Mouse (Mus musculus) kidney, adult 9 months (tissue): ENCODE measurements at regions not wholly inside any gene's neighbourhood (a gene's known extent, or its start where the extent isn't known, plus 50 kb on each side); places are given as distances from the start of the nearest gene placed in this dataset.

Source experiments
- DNase-seq: peaks from one replicate; pipeline ENCODE4 v3.0.0; 2022

DNA sequence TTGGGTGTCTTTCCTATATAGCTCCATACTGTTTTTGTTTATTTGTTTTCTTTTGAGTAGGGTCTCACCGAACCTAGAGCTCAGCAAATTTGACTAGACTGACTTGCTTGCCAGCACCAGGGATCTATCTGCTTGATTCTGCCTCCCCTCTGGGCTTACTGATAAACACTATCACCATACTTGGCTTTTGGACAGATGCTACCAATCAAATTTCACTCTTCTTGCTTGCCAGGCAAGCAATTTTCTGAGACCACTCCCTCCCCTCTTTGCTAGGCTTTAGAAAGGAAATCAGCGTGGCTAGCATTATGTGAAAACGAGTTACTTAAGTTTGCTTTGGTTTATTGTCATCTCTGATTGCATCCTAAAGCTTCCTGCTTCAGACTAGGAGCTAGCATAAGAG is 75.1 kb upstream of the Krr1 start:
- DNase-seq = no peak

DNA sequence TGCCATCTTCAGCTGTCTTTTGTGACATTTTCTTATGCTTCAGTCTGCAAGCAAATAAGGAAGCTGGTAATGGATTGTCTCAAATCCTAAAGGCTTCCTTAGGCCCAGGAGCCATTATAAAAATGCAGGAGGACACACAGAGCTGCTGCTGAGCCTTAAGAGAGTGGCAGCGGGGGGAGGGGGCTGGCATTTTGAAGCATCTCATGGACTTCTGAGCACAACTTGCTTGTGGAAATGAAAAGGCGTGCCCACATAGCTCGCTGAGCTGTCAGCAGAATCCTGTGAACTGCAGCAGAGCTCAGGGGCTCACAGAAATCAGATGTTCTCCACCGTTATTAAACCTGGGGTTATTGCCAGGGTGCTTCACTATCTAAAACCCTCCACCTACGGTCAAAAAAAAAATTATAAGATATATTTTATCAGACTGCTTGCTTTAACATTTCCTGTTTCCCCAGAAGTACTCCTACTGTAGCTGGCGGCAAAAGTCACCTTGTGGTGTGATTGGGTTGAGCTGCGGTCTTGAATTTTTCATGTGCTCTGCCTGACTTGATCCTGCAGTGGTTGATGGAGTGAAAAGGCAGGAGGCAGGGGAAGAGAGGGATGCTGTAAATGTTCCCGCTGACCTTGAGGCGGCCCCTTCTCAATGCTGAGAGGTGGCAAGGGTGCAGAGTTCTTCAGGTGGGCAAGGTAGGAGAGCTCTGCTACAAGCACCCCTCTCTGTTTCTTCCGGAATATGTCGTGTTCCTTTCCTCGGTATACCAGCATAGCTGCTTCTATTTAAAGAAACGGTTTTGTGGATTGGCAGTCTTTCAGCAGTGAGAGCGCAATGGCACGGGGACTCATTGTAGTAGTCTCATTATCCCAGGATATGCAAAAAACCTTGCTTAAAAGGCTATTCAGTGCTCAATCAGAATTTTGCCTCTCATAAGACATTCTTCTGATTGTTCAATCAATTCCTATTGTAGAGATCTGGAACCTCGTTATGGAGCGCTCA is 71.4 kb upstream of the Krr1 start:
- no peak for DNase-seq

DNA sequence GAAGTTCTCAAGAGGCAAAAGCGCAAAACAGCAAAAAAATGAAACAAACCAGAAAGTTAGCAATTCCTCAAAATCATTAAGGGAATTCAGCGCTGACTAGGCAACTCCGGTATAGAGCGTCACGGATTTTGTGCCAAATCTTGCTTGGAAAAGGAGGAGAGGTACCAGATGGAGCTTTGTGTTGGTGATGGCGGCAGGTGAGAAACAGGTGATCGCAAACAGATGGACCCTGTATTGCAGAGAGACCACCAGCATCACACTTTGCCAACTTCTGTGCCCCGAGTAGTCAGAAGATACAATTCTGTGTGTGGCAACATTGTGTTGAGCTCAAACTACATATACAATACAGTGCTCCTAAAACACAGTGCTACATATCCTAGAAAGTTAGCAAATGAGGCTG is 68.5 kb upstream of the Krr1 start:
- no peak for DNase-seq

DNA sequence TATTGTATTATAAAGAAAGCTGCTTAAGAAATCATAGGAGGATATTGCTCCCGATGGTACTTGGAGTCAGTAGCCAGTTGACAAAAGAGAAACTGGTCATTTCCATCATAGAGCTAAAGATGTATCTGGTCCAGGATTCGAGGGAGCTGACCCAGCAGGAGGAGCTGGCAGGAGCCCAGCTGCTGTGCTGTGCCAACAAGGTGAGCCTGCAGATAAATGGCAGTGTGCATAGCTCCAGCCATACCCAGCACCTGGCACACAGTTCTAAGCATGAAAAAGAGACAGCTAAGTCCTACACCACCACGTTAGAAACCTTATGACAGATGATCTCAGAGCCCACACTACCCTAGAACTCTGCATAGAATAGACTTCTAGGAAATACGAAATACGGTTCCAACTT is 64.6 kb upstream of the Krr1 start:
- no peak for DNase-seq

DNA sequence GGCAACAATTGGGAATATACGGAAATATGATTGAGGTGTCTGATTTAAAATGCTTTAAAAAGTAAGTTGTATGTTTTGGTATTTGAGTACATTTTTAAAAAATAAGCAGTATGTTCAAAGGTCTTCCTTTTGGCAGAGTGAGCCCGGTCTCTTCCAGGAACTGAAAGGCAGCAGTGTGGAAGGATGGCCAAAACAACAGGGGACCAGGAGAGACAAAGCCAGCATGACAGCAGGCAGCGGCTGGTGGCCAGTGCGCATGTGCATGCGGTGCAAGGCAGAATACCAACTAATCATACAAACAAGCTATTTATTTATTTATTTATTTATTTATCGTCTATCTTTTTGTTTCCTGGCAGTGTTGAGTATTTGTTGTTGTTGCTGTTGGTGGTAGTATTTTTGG is 59.9 kb upstream of the Krr1 start:
- DNase-seq = no peak

DNA sequence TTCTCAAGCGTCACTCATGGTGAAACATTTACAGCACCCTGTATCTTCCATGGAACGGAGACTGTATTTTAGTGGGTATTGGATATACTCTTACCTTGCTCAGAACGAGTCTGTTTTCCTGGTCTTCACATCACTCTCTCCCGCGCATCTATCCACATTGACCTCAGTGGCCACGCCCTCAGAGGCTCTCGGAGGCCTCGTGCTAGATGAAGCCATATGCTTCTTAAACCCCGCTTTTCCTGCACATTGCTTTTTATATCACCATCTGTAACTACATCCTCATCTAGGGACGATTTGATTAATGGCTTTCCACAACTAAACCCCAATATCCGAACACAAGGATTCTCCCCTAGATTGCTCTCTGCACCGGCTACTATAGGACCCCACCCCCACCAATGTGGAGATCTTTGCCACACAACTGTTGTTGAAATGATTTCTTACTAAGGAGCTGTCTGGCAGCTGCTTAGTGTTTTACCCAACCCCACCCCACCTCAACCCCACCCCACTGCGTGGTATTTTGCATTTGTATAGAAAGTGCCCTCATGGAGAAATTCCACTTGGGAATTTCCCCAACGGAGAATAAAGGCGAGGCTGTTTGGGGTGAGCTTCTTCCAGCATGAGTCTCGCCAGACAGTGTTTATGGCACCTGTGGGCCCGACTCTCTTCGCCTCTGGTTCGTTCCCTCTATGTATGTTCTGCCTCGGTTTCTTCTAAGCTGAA is 59.2 kb upstream of the Krr1 start:
- DNase-seq = no peak

DNA sequence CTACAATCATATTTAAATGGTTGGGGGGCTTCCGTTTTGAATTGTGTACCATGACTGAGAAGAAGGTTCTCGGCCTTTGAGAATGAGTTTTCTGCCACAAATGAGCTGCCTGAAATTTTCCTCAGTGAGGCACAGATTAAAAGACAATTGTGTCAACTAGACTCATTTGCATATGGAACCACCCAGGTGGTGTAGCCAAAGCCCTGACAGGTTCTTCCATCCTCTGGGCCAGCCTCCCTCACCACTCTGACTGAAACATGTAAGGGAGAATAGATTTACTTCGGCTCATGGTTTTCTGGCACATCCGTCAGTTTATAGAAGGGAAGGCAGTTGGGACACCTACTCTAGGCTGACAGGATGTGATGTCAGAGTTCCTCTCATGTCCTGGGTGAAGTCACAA is 58.2 kb upstream of the Krr1 start:
- no peak for DNase-seq

DNA sequence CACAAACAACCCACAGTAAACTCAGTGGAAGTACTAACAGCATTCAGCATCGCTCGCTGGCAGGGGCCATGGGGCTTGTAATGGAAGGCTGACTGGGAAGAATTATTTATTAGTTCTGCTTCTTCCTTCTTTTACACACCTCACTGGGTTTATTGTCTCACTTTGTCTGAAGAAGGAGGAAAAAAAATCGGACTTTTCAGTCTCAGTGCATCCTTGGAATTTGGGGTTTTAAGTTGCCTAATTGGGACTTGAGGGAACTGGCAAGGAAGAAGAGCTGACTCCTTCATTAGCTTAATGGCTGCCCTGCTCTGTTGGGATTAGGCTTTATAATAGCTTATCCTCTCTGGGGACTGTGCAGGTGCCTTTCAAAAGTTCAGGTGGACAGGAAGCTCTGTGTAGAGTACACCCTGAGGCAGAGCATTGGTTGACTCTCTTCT is 54.4 kb upstream of the Krr1 start:
- DNase-seq = no peak

DNA sequence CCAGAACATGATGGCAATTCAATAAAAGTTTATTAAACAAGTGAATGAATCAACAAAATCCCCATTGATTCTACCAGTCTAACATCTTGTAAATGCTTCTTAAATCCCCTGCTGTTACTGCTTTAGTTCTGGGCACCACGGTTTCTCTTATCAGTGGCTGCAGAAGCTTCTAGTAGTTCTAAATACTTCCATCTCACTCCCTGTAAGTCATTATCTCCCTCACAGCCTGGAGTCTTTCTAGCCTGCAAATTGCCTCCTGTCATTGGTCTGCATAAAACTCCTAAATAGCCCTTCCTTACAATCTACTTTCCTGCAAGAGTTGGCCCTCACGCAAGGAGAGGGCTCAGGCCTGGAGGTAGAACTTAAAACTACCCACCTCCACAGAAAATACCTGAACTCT is 53.0 kb upstream of the Krr1 start:
- DNase-seq = no peak

DNA sequence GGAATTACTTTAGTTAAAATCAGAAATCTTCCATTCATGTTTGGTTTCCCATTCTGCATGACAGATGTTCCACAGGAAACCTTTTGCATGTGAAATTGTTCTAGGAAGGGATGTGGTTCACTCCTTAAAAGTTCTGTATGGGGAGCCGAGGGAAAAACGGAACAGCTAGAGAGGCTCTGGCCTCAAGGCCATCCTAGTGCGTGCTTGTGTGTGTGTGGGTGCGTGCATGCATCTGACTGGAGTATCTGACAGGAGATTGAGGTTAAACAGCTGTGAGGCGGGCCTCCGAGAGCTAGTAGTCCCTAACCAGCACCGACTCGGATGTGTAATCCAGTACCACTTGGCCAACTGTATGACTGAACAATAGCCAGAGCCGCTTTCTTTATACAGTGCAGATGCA is 51.0 kb upstream of the Krr1 start:
- DNase-seq = no peak
